Mouse (Mus musculus) hematopoietic stem cell, adult 5-6 weeks (primary cell): ENCODE measurements around the gene Trappc6b. TPM values are rescaled to one million over a fixed set of nuclear protein-coding genes. Genes with fewer than 3 reads are reported as not detected.
A peak's percentile ranks its signal among the peaks of the same experiment; 100 is the strongest.

Experiments
- ATAC-seq, 2 experiments: fragments of 125-278 bp in 1 of 2; replicated peaks in 1 of 2; 2 replicates each; pipeline ENCODE4 v1.8.0; 2016 to 2017; ENCODE audit warnings: inconsistent platforms in 2 of 2, mild to moderate bottlenecking in 2 of 2, moderate number of reproducible peaks in 2 of 2, low read depth in 1 of 2, moderate TSS enrichment in 1 of 2; ENCODE audit not compliant: low FRiP score in 2 of 2, poor library complexity in 2 of 2, severe bottlenecking in 2 of 2, insufficient read depth in 1 of 2, low TSS enrichment in 1 of 2
- total RNA-seq: library from RNA; stranded (forward); fragments of 172-1452, 232-1000 nt; gene quantifications from 2 replicates; pipeline ENCODE4 v1.2.3, GENCODE M21; 2017

The Trappc6b gene
- 38.4 and 52.5 TPM in 2 replicates for total RNA-seq

GRCm38 (mm10) chr12:59060993-59061595, at the start of gene Trappc6b:
Gene Trappc6b, minus strand, starts transcription at chr12:59061472.
- peak; percentile 93 to 94 for ATAC-seq

GRCm38 (mm10) chr12:59107926-59108325, 46.7 kb upstream of the Trappc6b start:
- no peak for ATAC-seq

GRCm38 (mm10) chr12:59106491-59106890, 45.2 kb upstream of the Trappc6b start:
- no peak for ATAC-seq

DNA sequence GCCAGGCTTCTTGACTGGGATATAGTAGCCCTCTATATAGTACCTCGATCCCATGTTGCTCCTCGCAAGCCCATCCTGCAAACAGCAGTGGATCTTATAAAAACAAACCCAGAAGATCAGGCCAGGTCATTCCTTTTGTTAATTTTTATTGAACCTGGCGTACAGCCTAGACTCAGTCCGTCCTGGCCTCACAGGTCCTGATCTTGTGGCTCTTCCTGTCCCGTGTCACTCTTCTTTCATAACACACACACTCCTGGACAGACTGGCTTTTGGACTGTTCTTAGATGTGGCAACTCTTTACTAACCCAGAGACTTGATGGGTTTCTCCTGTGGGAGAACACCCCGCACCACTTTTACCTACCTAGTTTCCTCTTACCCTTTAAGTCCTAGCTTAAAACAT, 44.6 kb upstream of the Trappc6b start:
- no peak for ATAC-seq

DNA sequence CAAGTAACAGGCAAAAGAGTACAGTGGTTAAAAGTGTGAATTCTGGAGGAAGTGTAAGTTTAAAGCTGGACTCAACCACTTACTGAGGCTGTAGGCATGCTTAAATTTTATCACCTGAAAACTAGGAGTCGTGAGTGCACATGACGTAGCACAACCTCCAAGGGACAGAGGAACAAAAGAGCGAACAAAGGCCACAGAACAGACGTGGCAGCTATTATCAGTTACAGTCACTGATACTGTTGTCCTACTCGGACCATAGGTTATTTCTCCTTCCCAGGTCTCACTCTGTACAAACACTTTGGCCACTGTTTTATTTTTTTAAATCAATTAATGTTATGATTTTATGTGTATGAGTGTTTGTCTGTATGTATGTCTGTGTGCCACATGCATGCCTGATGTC, 43.5 kb upstream of the Trappc6b start:
- no peak for ATAC-seq

- no peak for ATAC-seq
Measured at GRCm38 (mm10) chr12:59095104-59096025, 34.1 kb upstream of the Trappc6b start, which contains the start of gene Mia2. Gene Mia2, plus strand, starts transcription at chr12:59095799.

DNA sequence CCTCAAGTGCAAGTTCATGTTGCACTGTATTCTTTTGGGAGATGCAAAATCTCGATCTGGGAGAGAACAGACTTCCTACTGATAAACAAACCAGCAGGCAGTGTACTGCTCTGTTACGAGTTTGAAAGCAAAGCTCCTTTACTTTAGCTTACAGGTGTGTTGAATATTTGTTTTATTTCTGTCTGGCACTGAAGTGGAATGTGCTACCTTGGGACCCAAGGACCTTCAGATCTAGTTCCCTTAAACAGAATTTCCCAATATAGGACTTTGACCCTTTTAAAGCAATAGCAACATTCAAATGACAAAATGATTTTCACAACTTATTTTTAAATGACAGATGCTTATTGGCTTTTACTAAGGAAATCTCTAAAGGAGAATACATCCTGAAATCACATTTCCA, 32.3 kb upstream of the Trappc6b start:
- no peak for ATAC-seq

- no peak for ATAC-seq
Measured at GRCm38 (mm10) chr12:59086171-59086570, 24.9 kb upstream of the Trappc6b start.

- no peak for ATAC-seq
Measured at GRCm38 (mm10) chr12:59084446-59084845, 23.2 kb upstream of the Trappc6b start.

DNA sequence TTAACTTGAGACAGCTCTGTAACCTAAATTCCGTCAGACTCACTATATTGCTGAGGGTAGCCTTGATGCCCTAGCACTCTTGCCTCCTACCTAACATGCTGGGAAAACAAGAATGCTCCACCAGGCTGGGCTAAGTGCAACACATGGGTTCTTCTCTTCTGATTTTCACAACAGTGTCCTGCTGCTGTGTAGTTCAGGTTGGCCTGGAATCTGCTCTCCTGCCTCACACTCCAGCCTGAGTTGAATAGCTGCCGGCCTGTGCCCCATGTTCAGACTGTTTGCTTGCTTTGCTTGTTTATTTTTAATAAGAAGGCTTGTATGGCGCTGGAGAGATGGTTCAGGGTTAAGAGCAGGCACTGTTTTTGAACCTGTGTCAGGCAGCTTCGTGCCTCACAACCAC, 19.2 kb upstream of the Trappc6b start:
- ATAC-seq: no peak

- ATAC-seq: no peak
Measured at GRCm38 (mm10) chr12:59077883-59078282, 16.6 kb upstream of the Trappc6b start.

DNA sequence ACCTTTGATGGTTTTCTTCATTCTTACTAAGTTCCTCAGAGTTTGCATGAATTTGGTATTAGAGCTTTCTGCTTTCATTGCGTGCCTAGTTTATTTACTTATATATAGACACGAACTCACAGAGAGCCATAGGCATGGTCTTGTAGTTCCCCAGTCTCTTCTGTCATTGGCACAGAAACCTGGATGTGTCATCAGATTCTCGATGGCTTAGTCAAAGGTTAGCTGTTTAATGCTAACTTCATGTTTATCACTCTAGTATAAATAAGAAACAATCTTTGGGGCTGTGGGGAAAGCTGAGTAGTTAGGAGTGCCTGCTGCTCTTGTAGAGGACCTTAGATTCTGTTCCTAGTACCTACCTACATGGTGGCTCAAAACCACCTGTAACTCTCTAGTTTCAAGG, 15.7 kb upstream of the Trappc6b start:
- no peak for ATAC-seq

DNA sequence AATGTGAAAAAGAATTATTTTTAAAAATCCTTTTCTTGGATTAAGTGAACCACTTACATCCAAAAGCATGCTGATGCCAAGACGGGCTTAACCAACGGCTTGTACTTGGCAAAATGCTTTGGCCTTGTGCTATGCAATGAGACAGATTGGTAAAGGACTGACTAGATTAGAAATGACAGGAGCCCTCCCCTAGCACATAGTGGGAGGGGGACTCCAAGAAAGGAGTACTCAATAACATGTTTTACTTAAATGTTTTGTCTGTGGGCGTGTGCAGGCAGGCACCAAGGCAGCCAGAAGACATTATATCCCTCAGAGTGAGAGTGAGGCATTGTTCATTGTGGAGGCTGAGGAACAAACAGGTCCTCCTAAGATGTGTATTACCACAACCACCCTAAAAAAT, 12.8 kb upstream of the Trappc6b start:
- no peak for ATAC-seq

DNA sequence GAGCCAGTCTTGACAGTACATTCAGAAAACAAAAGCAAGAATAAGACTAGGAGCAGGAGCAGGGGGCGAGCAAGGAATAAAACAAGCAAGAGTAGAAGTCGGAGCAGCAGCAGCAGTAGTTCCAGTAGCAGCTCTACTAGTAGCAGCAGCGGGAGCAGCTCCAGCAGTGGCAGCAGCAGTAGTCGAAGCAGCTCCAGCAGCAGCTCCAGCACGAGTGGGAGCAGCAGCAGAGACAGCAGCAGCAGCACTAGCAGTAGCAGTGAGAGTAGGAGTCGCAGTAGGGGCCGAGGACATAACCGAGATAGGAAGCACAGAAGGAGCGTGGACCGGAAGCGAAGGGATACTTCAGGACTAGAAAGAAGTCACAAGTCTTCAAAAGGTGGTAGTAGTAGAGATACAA, 11.0 kb upstream of the Trappc6b start:
- no peak for ATAC-seq

GRCm38 (mm10) chr12:59068791-59069190, 7.5 kb upstream of the Trappc6b start:
- ATAC-seq: no peak

- no peak for ATAC-seq
Measured at GRCm38 (mm10) chr12:59067095-59067494, 5.8 kb upstream of the Trappc6b start.

DNA sequence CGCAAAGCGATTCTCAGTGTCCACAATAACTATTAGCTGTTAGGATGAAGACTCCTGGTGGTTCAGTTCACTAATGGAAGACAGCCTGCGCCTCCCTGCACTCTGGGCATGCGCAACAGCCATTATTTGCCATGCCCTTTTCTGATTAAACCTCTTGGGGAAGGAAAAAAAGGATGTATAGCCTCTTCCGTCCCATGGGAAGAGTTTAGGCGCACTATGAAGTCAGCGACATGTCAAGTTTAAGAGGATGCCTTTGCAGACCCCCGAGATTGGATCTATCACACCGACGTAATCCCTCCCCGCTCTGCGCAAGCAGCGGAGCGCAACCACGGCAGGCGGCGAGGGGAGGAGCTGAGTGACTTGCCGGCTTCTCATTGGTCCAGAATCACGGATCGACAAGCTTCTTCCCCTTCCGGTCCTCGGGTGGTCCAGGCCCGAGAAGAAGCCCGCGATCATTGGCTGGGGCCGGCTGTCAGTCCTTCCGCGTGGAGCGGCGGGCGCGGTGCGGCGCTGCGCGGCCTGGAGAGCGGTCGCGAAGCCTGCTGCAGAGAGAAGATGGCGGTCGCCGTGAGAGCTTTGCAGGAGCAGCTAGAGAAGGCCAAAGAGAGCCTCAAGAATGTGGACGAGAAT, 5.3 kb upstream of the Trappc6b start, which contains the start of gene Pnn:
Gene Pnn, plus strand, starts transcription at position 437 of the 630 bp plus-strand sequence.
- peak; percentile 100 for ATAC-seq

GRCm38 (mm10) chr12:59065776-59066175, 4.5 kb upstream of the Trappc6b start:
- no peak for ATAC-seq
